Mouse (Mus musculus) neural tube, embryonic 14.5 days (tissue): ENCODE measurements around the gene Slc16a7. TPM values are rescaled to one million over a fixed set of nuclear protein-coding genes. Genes with fewer than 3 reads are reported as not detected.

ENCODE experiments used
- ATAC-seq: fragments of 200-750 bp; cut with Nextera tagmentation; 2 replicates; pipeline ENCODE4 v1.8.0; 2017; ENCODE audit warnings: low read depth, mild to moderate bottlenecking, moderate TSS enrichment, moderate library complexity
- H3K27ac ChIP-seq: fragments of 300-500 bp; sonication (generic); 2 replicates; pipeline ENCODE4 v1.5.1; 2014; ENCODE audit warnings: low read depth, mild to moderate bottlenecking, control low read depth, low read length, moderate library complexity, mixed read lengths
- H3K27me3 ChIP-seq: fragments of 300-500 bp; sonication (generic); 2 replicates; pipeline ENCODE4 v1.6.1; 2014; ENCODE audit warnings: low read length; ENCODE audit not compliant: control insufficient read depth, insufficient read depth
- H3K36me3 ChIP-seq: fragments of 300-500 bp; sonication (generic); 2 replicates; pipeline ENCODE4 v1.6.1; 2014; ENCODE audit warnings: low read length, mixed read lengths; ENCODE audit not compliant: control insufficient read depth, insufficient read depth
- H3K4me1 ChIP-seq: fragments of 300-500 bp; sonication (generic); 2 replicates; pipeline ENCODE4 v1.6.1; 2014; ENCODE audit warnings: low read length; ENCODE audit not compliant: control insufficient read depth, insufficient read depth
- H3K4me2 ChIP-seq: fragments of 300-500 bp; sonication (generic); 2 replicates; pipeline ENCODE4 v1.6.1; 2014; ENCODE audit warnings: mild to moderate bottlenecking, low read depth, low read length, control low read depth
- H3K4me3 ChIP-seq: fragments of 300-500 bp; sonication (generic); 2 replicates; pipeline ENCODE4 v1.5.1; 2014; ENCODE audit warnings: low read depth, low read length, control low read depth, mixed read lengths
- H3K9ac ChIP-seq: fragments of 300-500 bp; sonication (generic); replicated peaks from 2 replicates; pipeline ENCODE4 v1.6.1; 2014; ENCODE audit warnings: low read depth, mild to moderate bottlenecking, control low read depth, low read length, mixed read lengths
- H3K9me3 ChIP-seq: fragments of 300-500 bp; sonication (generic); 2 replicates; pipeline ENCODE4 v1.6.1; 2016; ENCODE audit warnings: low read length; ENCODE audit not compliant: control insufficient read depth
- WGBS: fragments of 180-500 bp; shearing (Covaris S2); extraction: QIAGEN DNeasy Blood & Tissue Kit; methylation state at CpG from one replicate; pipeline ENCODE4 v1.1.7; 2014; 5-methylcytosine and 5-hydroxymethylcytosine counted together
- polyA plus RNA-seq: library from polyadenylated mRNA; unstranded; fragments of >200 nt; fragmentation: Nextera tagmentation; extraction: Ambion mirVana; gene quantifications from 2 replicates; pipeline ENCODE4 v1.2.1, GENCODE M21; 2014

The Slc16a7 gene
- polyA plus RNA-seq, 1 experiment from 2014 or later = 9.5 TPM

- H3K9me3 ChIP-seq = no peaks in the 10 kb centered on the region
- H3K36me3 ChIP-seq = no peaks in the 10 kb centered on the region
- H3K27me3 ChIP-seq = no peaks in the 10 kb centered on the region
- 94% methylated on average over 3 of the region's 3 CpGs for WGBS
- H3K27ac ChIP-seq = no peak overlapping the region
- no peak overlapping the region for H3K4me3 ChIP-seq
- H3K9ac ChIP-seq = no peak overlapping the region
- no peak for ATAC-seq
- H3K4me2 ChIP-seq = no peak overlapping the region
- no peaks in the 10 kb centered on the region for H3K4me1 ChIP-seq
These were observed 206.7 kb downstream of the Slc16a7 start for GRCm38 (mm10) chr10:125182545-125182944.

- WGBS = 74% methylated on average over 2 of the region's 2 CpGs
- Histone ChIP-seq H3K9me3 (no peaks in the 10 kb centered on the region), H3K27me3 (no peaks in the 10 kb centered on the region), H3K36me3 (no peaks in the 10 kb centered on the region), H3K27ac (no peak overlapping the region), H3K9ac (no peak overlapping the region), H3K4me1 (no peaks in the 10 kb centered on the region), H3K4me3 (no peak overlapping the region), H3K4me2 (no peak overlapping the region)
- ATAC-seq = no peak
These were observed 211.5 kb downstream of the Slc16a7 start for GRCm38 (mm10) chr10:125177782-125178181.

- Histone ChIP-seq H3K9me3 (no peaks in the 10 kb centered on the region), H3K4me3 (no peak overlapping the region), H3K36me3 (no peaks in the 10 kb centered on the region), H3K27me3 (no peaks in the 10 kb centered on the region), H3K9ac (no peak overlapping the region), H3K27ac (no peak overlapping the region), H3K4me2 (no peak overlapping the region), H3K4me1 (no peaks in the 10 kb centered on the region)
- WGBS = 30% methylated on average over 5 of the region's 5 CpGs
- ATAC-seq = no peak
These were observed 214.1 kb downstream of the Slc16a7 start for GRCm38 (mm10) chr10:125175013-125175650.

DNA sequence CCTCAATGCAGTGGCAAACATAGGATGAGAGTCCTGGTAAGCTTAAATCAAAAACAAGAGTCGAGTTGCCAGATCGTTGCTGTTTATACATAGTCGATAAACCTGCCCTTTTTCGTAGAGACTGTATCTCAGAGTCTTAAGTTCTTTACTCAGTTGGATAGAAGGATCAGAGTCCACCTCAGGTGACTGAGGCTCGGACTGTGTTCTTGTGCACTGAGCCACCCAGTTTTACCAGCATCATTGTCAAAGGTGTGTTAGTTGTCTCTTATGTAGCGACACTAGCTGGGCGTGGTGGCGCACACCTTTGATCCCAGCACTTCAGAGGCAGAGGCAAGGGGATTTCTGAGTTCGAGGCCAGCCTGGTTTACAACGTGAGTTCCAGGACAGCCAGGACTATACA, 217.6 kb downstream of the Slc16a7 start:
- Histone ChIP-seq H3K4me3 (no peak overlapping the region), H3K27me3 (no peaks in the 10 kb centered on the region), H3K27ac (no peak overlapping the region), H3K9me3 (no peaks in the 10 kb centered on the region), H3K4me1 (no peaks in the 10 kb centered on the region), H3K36me3 (no peaks in the 10 kb centered on the region), H3K9ac (no peak overlapping the region), H3K4me2 (no peak overlapping the region)
- 93% methylated on average over 10 of the region's 10 CpGs for WGBS
- ATAC-seq = no peak

- Histone ChIP-seq H3K9ac (no peak overlapping the region), H3K27me3 (no peaks in the 10 kb centered on the region), H3K4me1 (no peaks in the 10 kb centered on the region), H3K9me3 (no peaks in the 10 kb centered on the region), H3K4me3 (no peak overlapping the region), H3K27ac (no peak overlapping the region), H3K36me3 (no peaks in the 10 kb centered on the region), H3K4me2 (no peak overlapping the region)
- no peak for ATAC-seq
- 84% methylated on average over 6 of the region's 6 CpGs for WGBS
These were observed 218.1 kb downstream of the Slc16a7 start for GRCm38 (mm10) chr10:125171154-125171553.
